24 mouse cellular contexts compared by ENCODE assay signal in genomic region chr9:116531121-116531520, GRCm38 (mm10).
"Had no signal": no experiment of that assay in that cellular context is flagged by ENCODE, and none has a peak within 500 bp of the region (broad histone marks: within the 10 kb centered on the region; RNA-seq: fewer than 3 reads in every experiment).

No protein-coding gene starts in this region.

- H3K9ac ChIP-seq: heart, embryonic 12.5 days; hindbrain, embryonic 12.5 days; hindbrain, embryonic 14.5 days; intestine, embryonic 15.5 days; limb, embryonic 13.5 days; limb, embryonic 15.5 days; liver, embryonic 13.5 days; liver, embryonic 15.5 days; liver, postnatal 0 days had no signal

- H3K9me3 ChIP-seq: intestine, embryonic 15.5 days; limb, embryonic 15.5 days; liver, embryonic 13.5 days; liver, embryonic 15.5 days had no signal

- H3K36me3 ChIP-seq: heart, embryonic 12.5 days; hindbrain, embryonic 10.5 days; hindbrain, embryonic 12.5 days; intestine, embryonic 15.5 days; limb, embryonic 13.5 days; limb, embryonic 15.5 days; liver, embryonic 13.5 days; liver, embryonic 15.5 days had no signal

- H3K27me3 ChIP-seq: heart, embryonic 12.5 days; hindbrain, embryonic 12.5 days; intestine, embryonic 15.5 days; limb, embryonic 13.5 days; limb, embryonic 15.5 days; liver, embryonic 13.5 days; liver, embryonic 15.5 days had no signal

- H3K4me2 ChIP-seq: heart, embryonic 12.5 days; hindbrain, embryonic 12.5 days; hindbrain, embryonic 14.5 days; intestine, embryonic 15.5 days; limb, embryonic 13.5 days; limb, embryonic 15.5 days; liver, embryonic 13.5 days; liver, embryonic 15.5 days had no signal

- H3K27ac ChIP-seq: gastrocnemius, adult 2 months; heart, adult 2 months; hindbrain, embryonic 10.5 days; hindbrain, embryonic 12.5 days; hindbrain, embryonic 14.5 days; intestine, embryonic 15.5 days; limb, embryonic 13.5 days; limb, embryonic 15.5 days; liver, embryonic 13.5 days; liver, embryonic 15.5 days had no signal

- DNase-seq: gastrocnemius, adult 2 months; gastrocnemius, postnatal 10 days; gastrocnemius, postnatal 25 days; heart, adult 2 months; heart, postnatal 10 days; heart, postnatal 4 days; kidney, adult 18-20 months; kidney, adult 8-10 months; kidney, postnatal 10 days; kidney, postnatal 25 days; kidney, postnatal 4 days; left cerebral cortex, postnatal 4 days; liver, embryonic 13.5 days; liver, postnatal 0 days had no signal

- H3K4me1 ChIP-seq: heart, embryonic 12.5 days; hindbrain, embryonic 10.5 days; hindbrain, embryonic 12.5 days; intestine, embryonic 15.5 days; limb, embryonic 13.5 days; limb, embryonic 15.5 days; liver, embryonic 13.5 days; liver, embryonic 15.5 days had no signal

- ATAC-seq: hindbrain, embryonic 16.5 days; inflammation-experienced regulatory T-cells, adult 6 months; intestine, embryonic 15.5 days; liver, postnatal 0 days had no signal

- H3K4me3 ChIP-seq: gastrocnemius, adult 2 months; heart, adult 2 months; heart, embryonic 12.5 days; hindbrain, embryonic 10.5 days; hindbrain, embryonic 12.5 days; intestine, embryonic 15.5 days; limb, embryonic 13.5 days; limb, embryonic 15.5 days; liver, embryonic 13.5 days; liver, embryonic 15.5 days had no signal
